In genomic region chr1:148808707-148809106, GRCm38 (mm10) we compare ENCODE assay signal across 23 mouse cellular contexts.
A peak's percentile ranks its signal among the peaks of the same experiment; 100 is the strongest.
DNase-seq lines count a peak whose midpoint lies in the region; ATAC-seq lines count a peak whose summit lies in the region.
"Had no signal": no experiment of that assay in that cellular context is flagged by ENCODE, and none has a peak within 500 bp of the region (broad histone marks: within the 10 kb centered on the region; RNA-seq: fewer than 3 reads in every experiment).

No protein-coding gene starts in this region.

- H3K4me1 ChIP-seq in liver, embryonic 16.5 days (ENCODE audit: control insufficient read depth, low read depth, low read length): no peaks in the 10 kb centered on the region
- H3K4me1 ChIP-seq: embryonic facial prominence, embryonic 15.5 days; forebrain, embryonic 10.5 days; heart, embryonic 10.5 days; hindbrain, embryonic 13.5 days had no signal

- no peaks in the 10 kb centered on the region for H3K9me3 ChIP-seq in liver, embryonic 16.5 days (replicated peaks; ENCODE audit: control insufficient read depth, low read length)
- H3K9me3 ChIP-seq: embryonic facial prominence, embryonic 15.5 days; forebrain, embryonic 10.5 days; heart, embryonic 10.5 days; hindbrain, embryonic 13.5 days had no signal

- no peak overlapping the region for H3K9ac ChIP-seq in liver, embryonic 16.5 days (ENCODE audit: low read depth, low read length)
- H3K9ac ChIP-seq: embryonic facial prominence, embryonic 15.5 days; hindbrain, embryonic 13.5 days had no signal

- no peak overlapping the region for H3K27ac ChIP-seq in liver, embryonic 16.5 days (ENCODE audit: low read length)
- H3K27ac ChIP-seq: embryonic facial prominence, embryonic 15.5 days; forebrain, embryonic 10.5 days; gastrocnemius, adult 2 months; heart, embryonic 10.5 days; hindbrain, embryonic 13.5 days; hindbrain, postnatal 0 days had no signal

- H3K36me3 ChIP-seq in liver, embryonic 16.5 days (ENCODE audit: control insufficient read depth, insufficient read depth): no peaks in the 10 kb centered on the region
- H3K36me3 ChIP-seq in splenic B cell, adult 2 months (ENCODE audit: control insufficient read depth, insufficient read depth, low read length, poor library complexity, severe bottlenecking): no peaks in the 10 kb centered on the region
- H3K36me3 ChIP-seq: embryonic facial prominence, embryonic 15.5 days; forebrain, embryonic 10.5 days; heart, embryonic 10.5 days; hindbrain, embryonic 13.5 days had no signal

- DNase-seq in 416B (ENCODE audit: low read depth): peak; percentile 73
- DNase-seq in splenic B cell, adult 2 months (ENCODE audit: low read depth, low spot score): peak; percentile 2
- no peak for DNase-seq in urinary bladder, adult 18-20 months (ENCODE audit: low spot score in 2 of 2)
- DNase-seq: adrenal gland, adult 2 months; adrenal gland, postnatal 36 days; cerebellum, adult 11-12 months; cerebellum, adult 9-10 months; embryo, embryonic 11 days; gastrocnemius, adult 2 months; gastrocnemius, postnatal 25 days; heart, adult 11 months; heart, postnatal 10 days; heart, postnatal 4 days had no signal

- no peaks in the 10 kb centered on the region for H3K27me3 ChIP-seq in liver, embryonic 16.5 days (ENCODE audit: control insufficient read depth, insufficient read depth, low read depth, low read length)
- H3K27me3 ChIP-seq in splenic B cell, adult 2 months (ENCODE audit: control insufficient read depth, insufficient read depth, low read length, poor library complexity, severe bottlenecking): no peaks in the 10 kb centered on the region
- H3K27me3 ChIP-seq: embryonic facial prominence, embryonic 15.5 days; hindbrain, embryonic 13.5 days had no signal

- peak; percentile 100 for ATAC-seq in common myeloid progenitor, adult 5-6 weeks (replicated peaks; ENCODE audit: low read depth, poor library complexity, severe bottlenecking)
- peak; percentile 37; the same call in 1 of the 2 replicates for ATAC-seq in liver, embryonic 16.5 days (ENCODE audit: low read depth)
- no peak for ATAC-seq in inflammation-experienced regulatory T-cells, adult 6 months
- ATAC-seq: forebrain, embryonic 14.5 days; hindbrain, postnatal 0 days had no signal

- H3K4me2 ChIP-seq in liver, embryonic 16.5 days (ENCODE audit: low read depth, low read length): no peak overlapping the region
- H3K4me2 ChIP-seq: embryonic facial prominence, embryonic 15.5 days; hindbrain, embryonic 13.5 days had no signal

- no peak overlapping the region for H3K4me3 ChIP-seq in liver, embryonic 16.5 days (ENCODE audit: low read depth, low read length)
- H3K4me3 ChIP-seq: embryonic facial prominence, embryonic 15.5 days; erythroblast, embryonic 14.5 days; forebrain, embryonic 10.5 days; gastrocnemius, adult 2 months; heart, embryonic 10.5 days; hindbrain, embryonic 13.5 days had no signal

Comparison
In these comparisons a context has a peak if more than half of its experiments do, and no peak if none do; other contexts are left out.
1. DNase-seq: peak in 416B (single experiment) and splenic B cell, adult 2 months (single experiment); none in urinary bladder, adult 18-20 months (0 of 2).